Mouse (Mus musculus): ENCODE data around the gene Tsga10ip. TPM values are rescaled to one million over a fixed set of nuclear protein-coding genes. Genes with fewer than 3 reads are reported as not detected.
"Not testable (repeated sequence)": the region's sequence is repeated elsewhere in the genome, so short reads cannot be mapped to it uniquely, and the experiment has no call there.

Tsga10ip gene
- polyA plus RNA-seq, 1 experiment: 2.0 TPM

GRCm38 (mm10) chr19:5424092-5424781, 21.9 kb upstream of the Tsga10ip start:
- DNase-seq (ENCODE audit: low read depth): no peak

DNA sequence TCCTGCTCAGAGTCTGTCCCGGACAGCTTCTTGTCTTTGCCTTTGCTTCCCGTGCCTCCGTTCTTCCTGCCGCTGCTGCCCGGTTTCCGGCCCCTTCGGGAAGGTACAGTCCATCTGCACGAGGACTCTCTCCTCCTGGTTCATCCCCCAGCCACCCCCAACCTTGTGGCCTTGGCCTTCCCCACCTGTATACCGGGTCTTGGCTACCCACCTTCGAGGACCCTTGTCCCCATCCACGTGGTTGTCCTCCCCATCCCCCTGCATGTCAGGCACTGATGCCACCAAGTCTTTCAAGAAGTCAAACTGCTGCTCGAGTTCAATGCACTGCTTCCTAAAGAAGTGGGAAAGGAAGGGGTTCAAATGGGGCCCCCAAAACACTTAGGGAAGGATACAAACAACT, 21.2 kb upstream of the Tsga10ip start:
- DNase-seq (ENCODE audit: low read depth): no peak

DNA sequence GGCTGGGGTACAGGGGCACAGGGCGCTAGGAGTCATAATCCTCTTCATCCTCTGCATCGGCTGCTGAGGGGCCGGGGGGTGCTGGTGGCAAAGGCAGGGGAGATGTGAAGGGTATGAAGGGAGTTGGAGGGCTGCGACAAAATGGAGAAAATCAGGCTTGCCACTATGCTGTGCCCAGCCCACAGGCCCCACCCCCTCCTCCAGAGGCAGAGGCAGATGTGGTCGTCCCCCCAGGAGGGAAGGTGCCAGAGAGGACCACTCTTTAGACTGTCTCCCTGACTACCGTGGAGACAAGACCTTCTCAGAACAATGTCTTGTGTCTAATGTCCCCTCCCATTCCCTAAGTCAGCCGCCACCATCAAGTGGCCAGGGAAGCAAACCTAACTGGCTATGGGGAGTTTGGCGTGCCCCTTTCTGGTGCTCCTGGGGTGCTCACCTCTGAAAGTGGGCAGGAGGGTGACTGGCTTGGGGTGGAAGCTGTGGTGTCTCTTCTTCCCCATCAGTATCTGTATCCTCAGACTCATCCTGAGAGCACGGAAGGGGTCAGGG, 20.6 kb upstream of the Tsga10ip start:
- DNase-seq (ENCODE audit: low read depth): no peak

- DNase-seq (ENCODE audit: low read depth): no peak
These were observed 19.9 kb upstream of the Tsga10ip start for GRCm38 (mm10) chr19:5422267-5422666.

DNA sequence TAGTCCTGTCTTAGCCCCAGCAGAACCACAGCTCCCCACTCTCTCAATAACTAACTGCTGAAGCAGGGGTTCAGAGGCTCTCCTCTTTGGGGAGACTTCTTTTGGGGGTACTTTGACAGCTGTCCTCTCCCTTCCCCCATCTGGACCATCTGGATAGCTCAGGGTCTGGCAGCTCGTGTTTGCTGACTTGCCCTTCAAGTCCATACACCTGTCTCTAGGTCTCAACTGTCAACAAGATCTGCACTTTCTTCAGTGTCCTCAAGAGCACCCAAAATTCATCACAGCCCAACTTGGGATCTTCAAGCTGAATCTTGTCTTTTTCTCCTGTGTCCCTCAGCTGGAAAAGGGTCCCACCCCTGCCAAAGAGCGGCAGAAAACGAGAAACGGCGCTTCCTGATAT, 19.5 kb upstream of the Tsga10ip start:
- no peak for DNase-seq (ENCODE audit: low read depth)

- no peak for DNase-seq (ENCODE audit: low read depth)
These were observed 18.3 kb upstream of the Tsga10ip start for GRCm38 (mm10) chr19:5420579-5420978.

DNA sequence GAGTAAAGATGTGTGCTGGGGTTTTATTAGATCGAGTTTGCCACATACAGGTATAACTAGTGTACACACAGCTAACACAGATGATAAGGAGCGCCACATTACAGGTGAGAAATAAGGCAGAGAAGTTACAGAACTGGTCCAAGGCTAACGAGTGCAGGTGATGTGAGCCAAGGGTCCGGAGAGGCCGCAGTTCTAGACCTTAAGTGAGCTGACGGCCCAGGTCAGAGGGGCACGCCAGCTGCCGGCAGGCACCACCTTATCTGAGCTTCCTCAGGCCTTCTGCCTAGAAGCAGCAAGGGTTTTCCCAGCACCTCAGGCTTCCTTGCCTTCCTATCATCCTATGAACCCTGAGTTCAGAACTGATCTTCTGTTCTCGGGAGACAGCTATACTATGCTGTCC, 17.3 kb upstream of the Tsga10ip start:
- DNase-seq (ENCODE audit: low read depth): no peak

GRCm38 (mm10) chr19:5418750-5419466, 16.6 kb upstream of the Tsga10ip start:
- DNase-seq (ENCODE audit: low read depth): no peak

DNA sequence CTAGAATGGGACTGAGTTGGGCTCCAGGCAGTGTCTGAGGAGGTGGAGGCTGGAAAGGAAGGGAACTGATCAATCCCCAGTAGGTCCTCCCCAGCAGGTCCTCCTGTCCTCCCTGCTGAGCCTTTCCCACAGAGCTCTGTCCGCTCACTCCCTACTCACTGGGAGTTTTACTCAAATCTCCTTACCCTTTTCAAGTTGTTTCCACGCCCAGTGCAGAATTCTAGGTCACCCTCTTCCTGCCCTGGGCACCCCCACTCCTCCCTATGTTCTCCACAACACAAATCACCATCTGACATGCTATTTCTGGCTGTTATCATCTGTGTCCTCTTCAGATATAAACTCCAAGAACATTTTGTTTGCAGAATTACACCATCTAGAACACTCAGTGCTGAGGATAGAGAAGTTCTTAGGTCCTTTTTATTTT, 12.2 kb upstream of the Tsga10ip start:
- no peak for DNase-seq (ENCODE audit: low read depth)

- DNase-seq (ENCODE audit: low read depth): no peak
These were observed 11.5 kb upstream of the Tsga10ip start for GRCm38 (mm10) chr19:5413840-5414239.

GRCm38 (mm10) chr19:5411961-5412360, 9.6 kb upstream of the Tsga10ip start:
- no peak for DNase-seq (ENCODE audit: low read depth)

DNA sequence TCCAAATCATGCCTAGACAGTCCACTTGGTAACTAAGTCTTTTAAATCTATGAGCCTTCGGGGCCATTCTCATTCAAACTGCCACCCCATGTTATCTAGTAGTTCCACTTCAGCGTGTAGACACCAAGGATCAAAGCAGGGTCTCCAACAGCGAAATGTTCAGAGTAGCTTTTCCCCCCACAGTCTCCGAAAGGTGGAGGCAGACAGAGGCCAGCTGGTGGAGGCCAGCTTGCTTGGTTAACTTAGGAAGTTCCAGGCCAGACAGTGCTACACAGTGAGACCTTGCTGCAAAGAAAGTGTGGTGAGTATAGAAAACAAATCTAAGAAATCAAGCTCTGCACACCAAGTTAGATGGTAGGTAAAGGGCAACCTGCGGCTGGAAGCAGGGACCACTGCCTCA, 8.3 kb upstream of the Tsga10ip start:
- no peak for DNase-seq (ENCODE audit: low read depth)

DNA sequence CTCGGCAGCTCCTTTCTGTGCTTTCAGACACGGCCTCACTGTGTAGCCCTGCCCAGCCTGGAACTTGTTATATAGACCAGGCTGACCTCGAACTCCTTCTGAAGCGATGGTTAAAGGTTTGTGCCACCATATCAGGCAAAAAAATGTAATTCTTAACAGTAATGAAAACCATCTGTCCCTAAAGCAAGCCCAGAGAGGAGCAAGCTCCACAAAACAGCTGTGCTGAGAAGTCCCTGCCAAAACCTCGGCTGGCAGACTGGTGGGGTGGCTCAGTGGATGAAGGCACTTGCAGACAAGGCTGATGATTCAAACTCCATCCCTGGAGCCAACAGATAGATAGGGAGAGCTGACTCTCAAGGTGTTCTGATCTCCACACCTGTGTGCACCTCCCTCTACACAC, 6.7 kb upstream of the Tsga10ip start:
- DNase-seq (ENCODE audit: low read depth): no peak

DNA sequence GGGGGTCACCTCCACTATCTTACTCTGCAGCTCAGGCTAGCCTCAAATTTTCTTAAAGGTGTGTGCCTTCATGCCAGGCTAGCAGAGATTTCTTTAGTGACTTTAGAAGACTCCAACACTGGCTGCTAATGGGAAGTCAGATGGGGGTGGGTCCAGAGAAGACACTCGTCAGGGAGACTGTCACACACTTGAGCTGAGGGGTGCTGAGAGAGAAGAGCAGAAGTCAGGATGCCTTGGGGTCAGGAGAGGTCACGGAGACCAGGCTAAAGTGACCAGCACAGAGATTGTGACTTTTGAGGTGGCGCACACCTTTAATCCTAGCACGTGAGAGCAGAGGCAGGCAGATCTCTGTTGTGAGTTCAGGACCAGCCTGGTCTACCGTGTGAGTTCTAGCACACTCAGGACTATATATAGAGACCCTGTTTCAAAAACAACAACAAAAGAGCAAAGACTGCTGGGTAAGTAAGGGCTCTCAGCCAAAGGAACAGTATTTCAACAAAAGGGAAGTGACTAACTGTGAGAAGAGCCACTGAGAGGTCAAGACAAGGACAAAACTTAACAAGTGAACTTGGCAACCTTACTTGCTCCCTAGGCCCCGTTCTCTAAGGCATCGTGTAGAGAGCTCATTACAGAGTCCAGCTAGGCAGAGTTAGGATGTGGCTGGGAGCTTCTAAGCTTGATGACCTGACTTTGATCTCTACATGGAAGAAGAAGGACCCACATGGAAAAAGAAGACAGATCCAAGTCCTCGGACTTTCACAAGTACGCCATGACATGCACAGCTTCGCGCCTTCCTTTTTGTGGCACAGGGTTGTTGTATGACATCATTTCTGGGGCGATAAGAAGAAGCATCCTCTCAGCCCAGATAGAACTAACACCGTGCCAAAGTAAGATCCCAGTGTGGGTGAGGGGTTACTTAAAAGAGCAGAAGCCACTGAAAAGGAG, 6.0 kb upstream of the Tsga10ip start:
- no peak for DNase-seq (ENCODE audit: low read depth)

DNA sequence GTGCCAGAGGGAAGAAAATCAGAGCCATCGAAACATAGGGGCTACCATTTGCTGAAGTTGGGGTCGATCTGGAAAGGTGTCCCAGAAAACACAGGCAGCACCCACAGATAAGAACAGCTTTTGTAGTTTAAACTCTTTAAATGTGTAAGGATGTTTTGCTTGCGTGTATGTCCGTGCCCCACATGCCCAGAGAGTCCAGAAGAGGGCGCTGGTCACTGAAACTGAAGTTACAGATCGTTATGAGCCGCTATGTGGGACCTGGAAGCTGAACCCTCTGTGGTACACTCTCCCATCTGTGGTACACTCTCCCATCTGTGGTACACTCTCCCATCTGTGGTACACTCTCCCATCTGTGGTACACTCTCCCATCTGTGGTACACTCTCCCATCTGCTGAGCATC, 4.8 kb upstream of the Tsga10ip start:
- DNase-seq (ENCODE audit: low read depth): no peak

GRCm38 (mm10) chr19:5406531-5407126, 4.3 kb upstream of the Tsga10ip start:
- not testable (repeated sequence) for DNase-seq (ENCODE audit: low read depth)

GRCm38 (mm10) chr19:5405924-5406323, 3.6 kb upstream of the Tsga10ip start:
- DNase-seq (ENCODE audit: low read depth): no peak

GRCm38 (mm10) chr19:5401073-5401472, 1.3 kb downstream of the Tsga10ip start:
- not testable (repeated sequence) for DNase-seq (ENCODE audit: low read depth)

GRCm38 (mm10) chr19:5395371-5395770, 7.0 kb downstream of the Tsga10ip start:
- DNase-seq (ENCODE audit: low read depth): no peak

DNA sequence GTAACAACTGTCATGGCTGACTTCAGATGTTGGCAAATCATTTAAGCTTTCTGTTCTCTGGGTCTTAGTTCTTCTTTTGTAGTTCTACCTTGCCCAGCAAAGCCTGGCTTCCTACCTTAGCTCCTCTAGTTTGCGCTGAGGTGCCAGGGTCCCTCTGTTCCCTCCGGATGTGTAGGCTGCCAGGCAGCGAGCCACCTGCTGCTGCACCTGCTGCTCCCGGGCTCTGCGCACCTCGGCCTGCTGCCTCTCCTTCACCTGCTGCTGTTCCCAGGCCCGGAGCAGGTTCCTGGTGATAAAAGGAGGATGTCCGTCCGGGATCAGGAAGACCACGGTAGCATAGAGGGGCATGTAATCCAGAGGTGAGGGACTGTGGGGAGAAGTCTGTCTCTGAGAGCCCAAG, 8.2 kb downstream of the Tsga10ip start:
- no peak for DNase-seq (ENCODE audit: low read depth)

- no peak for DNase-seq (ENCODE audit: low read depth)
These were observed 9.4 kb downstream of the Tsga10ip start for GRCm38 (mm10) chr19:5392892-5393291.

DNA sequence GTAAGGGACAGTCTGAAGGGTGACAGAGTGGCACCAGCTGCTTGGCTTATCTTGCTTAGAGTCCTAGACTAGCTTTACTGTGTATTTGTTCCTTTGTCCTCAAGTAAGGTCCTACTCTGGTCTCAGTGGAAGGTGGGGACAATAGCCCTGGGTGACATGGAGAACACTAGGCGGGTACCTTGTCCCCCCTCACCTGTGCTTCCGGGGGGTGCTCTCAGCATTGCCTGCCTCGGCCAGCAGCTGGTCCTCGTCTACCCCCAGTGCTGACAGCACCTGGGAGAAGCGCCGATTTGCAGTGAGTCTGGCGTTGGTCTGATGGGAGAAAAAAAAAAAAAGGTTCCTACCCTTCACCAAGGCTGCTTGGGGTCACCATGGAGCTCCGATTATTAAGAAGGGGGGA, 11.9 kb downstream of the Tsga10ip start:
- DNase-seq (ENCODE audit: low read depth): no peak

All from gonadal fat pad, adult 2 months (tissue).